Mouse (Mus musculus): Measurements from ENCODE around the gene Olfr464.
"Not testable (repeated sequence)": the region's sequence is repeated elsewhere in the genome, so short reads cannot be mapped to it uniquely, and the experiment has no call there.

Gene Olfr464

DNA sequence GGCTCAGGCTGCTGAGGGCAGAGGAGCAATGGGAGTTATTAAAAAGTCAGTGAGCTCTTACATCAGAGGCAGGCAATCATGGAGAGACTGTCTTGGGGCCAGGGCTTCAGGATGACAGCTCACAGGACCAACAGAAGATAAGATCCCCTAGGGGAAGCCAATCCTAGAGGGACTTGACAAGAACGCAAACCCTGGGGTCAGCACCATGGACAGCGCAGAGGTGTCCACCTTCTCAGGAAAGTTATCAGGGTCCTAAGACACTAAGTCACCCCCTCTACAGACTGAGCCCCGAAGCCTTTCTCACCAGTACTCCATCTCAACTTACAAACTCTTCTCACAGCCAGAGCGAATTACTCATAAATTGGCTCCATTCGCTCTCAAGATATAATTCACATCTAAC lies at the start of gene Olfr464:
Olfr464 (minus strand) TSS at position 2 of the 400 bp plus-strand sequence.
- in situ Hi-C loops (cut with MboI): no loop called here

DNA sequence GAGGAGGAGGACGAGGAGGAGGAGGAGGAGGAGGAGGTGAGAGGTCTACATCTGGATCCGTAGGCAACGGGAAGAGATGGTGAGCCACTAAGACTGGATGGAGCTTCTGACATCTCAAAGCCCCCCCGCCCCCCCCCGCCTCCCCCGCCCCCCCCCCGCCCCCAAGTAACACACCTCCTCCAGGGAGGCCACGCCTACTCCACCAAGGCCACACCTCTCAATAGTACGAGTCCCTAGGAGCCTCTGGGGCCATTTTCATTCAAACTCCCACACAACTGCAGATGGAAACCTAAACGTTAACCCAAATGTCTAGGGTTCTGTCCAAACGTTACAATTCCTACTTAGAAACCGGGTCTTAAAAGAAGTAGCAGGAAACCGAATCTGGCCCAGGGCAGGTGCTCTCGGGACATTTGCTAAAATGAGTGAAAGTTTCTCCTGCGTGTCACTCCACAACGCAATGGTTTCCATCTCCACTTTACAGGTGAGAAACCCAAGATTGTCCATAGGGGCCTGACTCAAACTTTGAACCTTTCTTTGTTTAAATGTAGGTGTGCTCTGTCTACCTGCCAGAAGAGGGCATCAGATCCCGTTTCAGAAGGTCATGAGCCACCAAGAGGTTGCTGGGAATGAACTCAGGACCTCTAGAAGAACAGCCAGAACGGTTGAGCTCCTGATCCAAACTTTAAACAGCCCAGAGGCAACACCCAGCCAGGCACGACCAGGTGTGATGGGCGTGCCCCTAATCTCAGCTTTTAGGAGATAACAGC lies 47.8 kb upstream of the Olfr464 start:
- in situ Hi-C loops (cut with MboI): no loop called here

DNA sequence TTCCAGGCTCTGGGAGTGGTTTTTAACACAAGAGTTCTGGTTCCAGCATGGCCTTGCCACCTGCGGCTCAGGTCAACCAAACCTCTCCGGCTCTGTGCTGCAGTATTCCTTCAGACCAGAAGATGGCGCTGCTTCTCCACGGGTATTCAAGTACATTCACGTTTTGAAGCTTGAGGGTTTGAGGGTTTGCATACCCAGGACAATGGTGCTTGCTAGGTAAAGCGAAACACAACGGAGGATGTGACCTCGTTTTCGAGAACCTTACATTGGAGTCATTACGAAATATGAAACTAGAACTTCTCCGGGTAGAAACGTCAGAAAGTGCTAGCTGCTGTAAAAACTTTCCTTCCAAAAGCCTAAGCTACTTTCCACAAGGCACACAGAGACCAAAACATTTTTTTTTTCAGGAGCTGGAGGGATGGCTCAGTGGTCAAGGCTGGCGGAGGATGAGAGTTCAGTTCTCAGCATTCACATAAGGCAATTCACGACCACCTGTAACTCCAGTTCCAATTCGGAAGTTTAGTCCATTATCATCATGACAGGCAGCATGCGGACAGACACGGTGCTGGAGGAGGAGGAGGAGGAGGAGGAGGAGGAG lies 47.0 kb upstream of the Olfr464 start:
- in situ Hi-C loops (cut with MboI): no loop called here

DNA sequence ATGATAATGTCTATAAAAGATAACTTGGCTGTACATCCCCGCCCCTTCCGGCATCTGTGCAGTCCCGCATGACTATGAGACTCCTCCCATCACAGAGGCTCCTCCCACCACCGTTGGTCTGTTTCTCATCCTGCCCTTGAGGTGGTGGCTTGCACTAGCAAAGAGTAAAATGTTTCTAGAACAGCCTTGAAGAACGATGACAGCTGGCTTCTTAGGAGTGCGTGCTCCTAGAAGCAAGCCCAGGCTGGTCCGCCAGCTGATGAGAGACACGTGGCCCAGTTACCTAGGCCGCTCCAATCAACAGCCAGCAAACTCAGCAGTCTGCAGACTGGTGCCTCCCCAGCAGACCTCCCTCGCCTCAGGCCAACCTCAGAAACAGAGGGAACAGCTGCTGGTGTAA lies 45.4 kb upstream of the Olfr464 start:
- in situ Hi-C loops (cut with MboI): no loop called here

DNA sequence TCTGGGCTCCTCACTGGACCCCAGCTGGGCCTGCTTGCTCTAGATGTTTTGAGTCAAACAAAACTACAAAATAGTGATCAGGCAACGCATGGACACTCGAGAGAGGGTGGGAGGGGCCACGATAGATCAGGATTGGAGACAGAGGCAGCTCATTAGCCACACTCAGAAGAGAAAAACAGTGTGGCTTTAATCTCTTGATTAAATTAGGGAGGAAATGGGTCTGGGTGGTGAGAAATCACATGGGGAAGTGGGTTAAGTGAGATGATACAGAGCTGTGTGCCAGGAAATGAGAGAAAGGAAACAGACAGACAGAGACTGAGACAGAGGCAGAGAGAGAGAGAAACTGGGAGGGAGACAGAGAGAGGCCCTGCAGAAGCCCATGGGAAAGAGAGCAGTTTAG lies 44.5 kb upstream of the Olfr464 start:
- in situ Hi-C loops (cut with MboI): no loop called here

DNA sequence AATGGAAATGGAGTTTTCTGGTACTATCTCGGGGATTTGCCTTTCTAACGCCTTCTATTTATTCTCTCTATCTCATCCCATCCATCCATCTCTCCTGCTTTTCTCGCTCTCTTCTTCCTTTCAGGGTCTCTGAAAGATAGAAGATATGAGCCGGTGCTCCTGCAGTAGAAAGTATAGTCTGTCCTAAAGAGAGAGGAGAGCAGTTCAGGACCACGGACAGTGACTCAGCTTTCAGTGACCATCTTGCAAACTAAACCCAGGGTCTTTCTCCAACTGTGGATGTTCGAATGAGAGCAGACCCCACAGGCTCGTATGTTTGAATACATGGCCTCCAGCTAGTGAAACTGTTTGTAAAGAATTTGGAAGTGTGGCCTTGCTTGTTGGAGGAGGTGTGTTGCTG lies 36.3 kb upstream of the Olfr464 start:
- in situ Hi-C loops (cut with MboI): no loop called here

DNA sequence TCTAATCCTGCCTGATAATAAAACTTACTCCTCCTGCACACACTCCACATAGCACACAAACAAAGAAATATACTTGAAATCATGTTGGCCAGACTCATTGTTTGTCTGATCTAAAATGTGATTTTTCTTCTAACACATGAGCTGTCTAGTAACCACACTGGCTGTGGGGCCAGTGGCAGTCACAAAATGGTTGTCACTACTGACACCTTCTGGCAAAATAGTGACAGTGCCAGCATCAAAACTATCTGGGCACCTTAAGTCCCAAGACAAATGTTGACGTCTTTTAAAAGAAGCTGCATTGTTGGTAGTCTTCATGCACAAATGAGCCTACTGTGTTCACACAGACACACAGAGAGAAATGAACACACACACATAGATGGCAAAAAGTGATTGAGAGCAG lies 34.4 kb upstream of the Olfr464 start:
- in situ Hi-C loops (cut with MboI): no loop called here

DNA sequence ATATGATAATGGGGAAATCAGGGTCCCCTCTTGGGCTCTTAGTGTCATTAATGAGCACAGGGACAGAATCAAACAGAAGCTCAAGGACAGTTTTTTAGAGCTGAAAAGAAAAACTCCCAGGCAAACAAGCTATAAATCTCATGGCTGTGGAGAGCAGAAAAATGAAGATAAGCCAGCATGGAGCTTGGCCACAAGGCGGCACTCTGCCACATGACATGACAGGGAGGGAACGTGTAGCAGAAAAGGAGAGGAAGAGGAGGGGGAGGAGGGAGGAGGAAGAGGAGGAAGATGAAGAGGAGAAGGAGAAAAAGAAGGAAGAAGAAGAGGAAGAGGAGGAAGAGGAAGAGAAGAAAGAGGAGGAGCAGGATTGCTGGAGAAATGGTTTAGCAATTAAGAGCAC lies 29.2 kb upstream of the Olfr464 start:
- in situ Hi-C loops (cut with MboI): no loop called here

DNA sequence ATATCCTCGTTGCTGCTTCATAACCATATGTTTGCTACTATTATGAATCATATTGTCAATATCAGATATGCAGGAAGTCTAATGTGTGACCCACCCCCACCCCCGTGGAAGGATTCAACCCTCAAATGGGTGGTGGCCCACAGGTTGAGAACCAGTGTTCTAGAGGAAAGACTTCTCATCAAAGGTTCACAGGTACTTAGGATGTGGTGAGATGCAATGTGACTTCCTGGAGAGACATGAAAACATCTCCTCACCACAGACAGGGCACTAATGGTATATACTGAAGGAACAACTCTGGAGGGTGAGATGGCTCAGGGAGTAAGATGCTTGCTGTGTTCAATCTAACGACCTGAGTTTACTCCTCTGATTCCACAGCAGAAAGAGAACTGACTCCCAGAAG lies 14.7 kb upstream of the Olfr464 start:
- in situ Hi-C loops (cut with MboI): no loop called here

DNA sequence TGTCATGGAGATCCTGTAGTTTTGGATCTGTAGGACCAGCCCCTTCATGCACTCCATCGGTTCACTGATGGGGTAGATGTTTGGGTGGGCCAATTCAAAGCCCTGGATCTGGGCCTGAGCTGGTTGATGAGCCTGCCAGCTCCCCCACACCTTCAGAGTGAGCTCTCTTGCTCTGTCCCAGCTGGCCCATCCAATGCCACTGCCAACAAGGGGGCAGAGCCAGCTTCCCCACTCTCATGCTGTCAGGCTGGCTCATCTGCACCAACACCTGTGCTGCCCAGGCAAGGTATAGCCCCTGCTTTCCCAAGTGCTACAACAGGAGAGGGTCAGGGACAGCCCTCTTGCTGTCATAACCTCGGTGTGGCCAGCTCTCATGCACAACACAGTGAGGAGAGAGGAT lies 13.0 kb upstream of the Olfr464 start:
- in situ Hi-C loops (cut with MboI): no loop called here

DNA sequence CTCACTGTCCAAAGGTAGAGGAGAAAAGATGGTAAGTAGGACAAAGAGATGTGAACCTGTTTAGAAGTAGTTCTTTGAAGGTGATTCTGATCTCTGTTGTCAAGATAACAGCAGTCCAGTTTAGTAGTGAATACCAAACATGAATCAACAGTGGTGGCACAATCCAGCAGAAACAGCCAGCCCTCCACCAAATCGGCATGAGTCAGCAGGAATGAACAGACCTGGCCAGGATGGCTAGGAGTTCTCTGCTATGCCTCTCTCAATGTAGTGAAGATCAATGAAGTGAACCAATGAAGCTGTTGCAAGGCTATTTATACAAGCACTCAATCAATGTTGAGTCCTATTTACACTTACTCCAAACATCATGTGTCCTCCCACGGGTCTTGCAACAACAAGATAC lies 9.6 kb upstream of the Olfr464 start:
- in situ Hi-C loops (cut with MboI): no loop called here

DNA sequence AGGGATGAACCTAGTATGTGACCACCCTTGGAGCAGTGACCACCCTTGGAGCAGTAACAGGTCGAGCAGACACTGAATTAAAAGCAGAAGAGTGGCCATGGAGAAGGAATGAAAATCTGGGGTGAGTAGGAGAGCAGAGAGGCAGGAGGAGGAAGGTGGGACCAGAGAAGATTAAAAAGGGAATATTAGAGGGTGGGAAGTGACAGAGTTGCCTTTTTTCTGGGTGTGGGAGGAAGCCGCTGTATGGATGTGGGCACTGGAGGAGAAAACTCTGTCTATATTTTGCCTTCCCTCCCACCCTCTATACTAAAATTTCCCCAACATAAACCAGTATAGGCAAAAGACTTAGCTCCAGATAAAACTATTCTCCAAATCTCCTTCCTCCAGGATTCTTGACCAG lies 466 bp downstream of the Olfr464 start:
- in situ Hi-C loops (cut with MboI): no loop called here

DNA sequence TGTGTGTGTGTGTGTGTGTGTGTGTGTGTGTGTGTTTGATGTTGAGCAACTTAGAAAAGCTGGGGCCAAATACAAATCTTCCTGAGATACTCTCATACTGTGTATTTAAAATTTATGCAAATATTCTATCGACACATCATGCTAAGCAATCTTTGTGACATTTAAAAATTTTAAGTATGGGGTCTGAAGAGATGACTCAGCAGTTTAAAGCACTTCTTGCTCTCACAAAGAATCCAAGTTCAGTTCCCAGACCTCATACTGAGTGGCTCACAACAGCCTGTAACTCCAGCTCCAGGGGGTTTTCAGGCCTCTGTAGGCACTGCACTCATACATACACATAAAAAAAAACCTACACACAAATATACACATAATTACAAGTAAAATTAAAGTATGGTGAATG lies 4.8 kb downstream of the Olfr464 start:
- in situ Hi-C loops (cut with MboI): no loop called here

DNA sequence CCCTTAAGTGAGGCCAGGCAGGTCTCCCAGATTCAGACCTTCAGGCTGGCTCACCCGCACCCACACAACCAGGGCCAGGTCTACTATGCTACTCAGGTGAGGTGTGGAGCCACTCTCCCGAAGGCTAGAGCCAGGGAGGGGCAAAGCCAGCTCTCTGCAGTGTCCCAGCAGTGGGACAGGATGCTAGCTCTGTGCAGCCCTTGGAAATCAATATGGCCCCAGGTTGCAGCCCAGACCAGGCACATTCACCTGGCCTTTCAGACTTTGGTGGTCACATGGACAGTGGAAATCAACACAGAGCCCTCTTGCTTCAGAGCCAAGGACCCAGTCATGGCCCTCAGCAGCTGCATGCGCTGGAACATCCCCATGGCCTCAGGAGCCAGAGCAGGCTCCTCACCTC lies 16.4 kb downstream of the Olfr464 start:
- in situ Hi-C loops (cut with MboI): no loop called here

DNA sequence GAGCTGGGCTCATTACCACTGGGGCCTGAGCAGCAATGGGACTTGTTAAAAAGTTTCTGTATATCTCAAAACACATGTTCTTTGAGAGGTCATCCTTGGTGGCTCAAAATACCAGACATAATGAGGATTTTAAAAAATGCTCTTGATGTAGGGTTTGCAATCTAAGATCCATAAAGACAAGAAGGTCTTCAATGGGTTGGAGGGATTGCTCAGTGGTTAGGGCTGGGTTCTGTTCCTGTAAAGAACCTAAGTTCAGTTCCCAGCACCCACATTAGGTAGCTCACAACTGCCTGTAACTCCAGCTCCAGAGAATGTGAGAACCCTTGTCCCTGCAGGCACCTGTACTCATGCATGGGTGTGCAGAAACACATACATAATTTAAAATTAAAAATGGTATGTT lies 23.5 kb downstream of the Olfr464 start, which contains the start of gene Olfr463:
Olfr463 (minus strand) TSS at position 101 of the 400 bp plus-strand sequence.
- in situ Hi-C loops (cut with MboI): no loop called here

DNA sequence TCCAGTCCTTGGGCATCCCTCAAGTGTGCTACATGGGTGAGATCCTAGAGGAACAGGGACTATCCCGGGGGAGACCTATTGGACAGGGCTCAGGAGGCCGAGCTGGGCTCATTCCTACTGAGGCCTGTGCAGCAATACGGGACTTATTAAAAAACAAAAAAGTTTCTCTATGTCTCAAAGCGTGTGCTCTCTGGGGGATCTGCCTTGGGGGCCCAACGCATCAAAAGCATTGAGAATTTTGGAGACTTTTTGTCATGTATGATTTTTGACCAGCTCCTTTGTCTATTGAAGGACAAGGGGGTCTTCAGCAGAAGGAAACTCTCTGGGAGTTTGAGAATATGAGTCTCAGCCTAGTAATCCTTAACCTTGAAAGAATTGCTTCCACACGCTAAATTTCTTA lies 28.6 kb downstream of the Olfr464 start, which contains the start of gene Olfr462:
Olfr462 (minus strand) TSS at position 101 of the 400 bp plus-strand sequence.
- in situ Hi-C loops (cut with MboI): no loop called here

DNA sequence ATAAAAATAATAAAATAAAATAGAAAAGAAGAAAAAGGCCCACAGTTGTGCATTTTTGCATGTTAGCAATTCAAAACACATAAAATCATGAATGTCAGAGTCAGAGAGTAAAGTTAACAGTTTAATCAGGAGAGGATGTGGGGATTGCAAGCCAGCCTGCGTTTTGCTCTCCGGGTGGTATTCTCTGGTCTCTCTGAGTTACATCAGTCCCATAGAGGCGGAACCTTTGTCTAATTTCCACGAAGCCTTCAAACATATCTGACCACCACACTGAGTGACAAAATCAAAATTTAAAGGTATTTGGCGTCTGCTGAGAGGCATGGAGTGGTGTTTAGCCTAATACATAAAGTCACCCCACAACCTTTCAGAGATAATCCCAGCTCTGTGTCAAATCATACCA lies 35.9 kb downstream of the Olfr464 start:
- in situ Hi-C loops (cut with MboI): no loop called here

DNA sequence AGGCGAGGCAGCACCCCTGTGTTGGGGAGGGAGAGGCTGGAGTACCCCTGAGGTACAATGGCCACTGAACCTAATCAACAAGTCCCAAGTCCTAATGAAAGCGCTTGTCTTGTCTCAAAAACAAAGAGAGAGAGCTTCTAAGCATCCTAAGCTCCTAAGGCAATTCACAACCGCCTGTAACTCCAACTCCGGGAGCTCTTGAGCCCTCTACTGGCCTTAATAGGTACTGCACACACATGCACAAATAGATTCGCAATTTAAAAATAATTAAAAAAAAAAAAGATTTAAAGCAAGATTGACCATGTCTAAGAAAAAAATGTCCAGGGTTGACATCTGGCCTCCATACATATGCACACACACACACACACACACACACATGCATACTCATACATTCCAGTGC lies 37.3 kb downstream of the Olfr464 start:
- in situ Hi-C loops (cut with MboI): no loop called here

DNA sequence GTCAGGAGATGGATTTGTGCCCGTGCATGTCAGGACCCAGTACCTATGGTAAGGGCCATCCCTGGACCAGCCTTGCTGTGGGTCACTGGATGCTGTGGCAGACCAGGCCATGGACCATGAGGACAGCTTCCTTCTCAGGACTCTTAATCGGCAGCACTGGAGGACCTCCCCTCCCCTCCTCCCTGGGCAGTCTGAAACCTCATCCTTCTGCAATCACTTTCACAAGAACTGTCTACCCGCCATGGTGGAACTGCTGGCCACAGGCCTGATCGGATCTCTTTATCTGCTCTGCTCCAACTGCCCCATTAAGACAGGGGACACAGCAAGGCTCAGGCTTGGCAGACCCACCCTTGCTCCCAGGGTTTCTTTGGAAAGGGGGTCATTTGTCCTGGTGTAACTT lies 39.1 kb downstream of the Olfr464 start:
- in situ Hi-C loops (cut with MboI): no loop called here

DNA sequence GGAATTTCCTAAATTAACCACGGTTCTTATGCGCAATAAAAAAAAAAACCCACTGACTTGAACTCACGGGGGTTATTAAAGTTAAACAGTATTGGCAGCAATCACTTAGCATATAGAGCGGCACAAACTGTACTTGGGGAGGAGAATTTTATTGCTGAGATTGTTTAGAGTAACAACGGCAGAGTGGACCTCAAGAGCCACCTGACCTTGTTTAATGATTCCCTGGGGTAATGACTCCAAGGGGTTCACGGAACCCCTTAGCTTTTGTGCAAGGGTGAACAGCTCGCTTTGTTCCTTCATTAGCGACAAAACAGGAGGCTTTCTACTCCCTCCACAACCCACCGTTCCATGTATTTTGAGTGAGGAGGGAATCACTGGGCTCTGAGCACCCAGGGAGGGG lies 40.9 kb downstream of the Olfr464 start:
- in situ Hi-C loops (cut with MboI): no loop called here

DNA sequence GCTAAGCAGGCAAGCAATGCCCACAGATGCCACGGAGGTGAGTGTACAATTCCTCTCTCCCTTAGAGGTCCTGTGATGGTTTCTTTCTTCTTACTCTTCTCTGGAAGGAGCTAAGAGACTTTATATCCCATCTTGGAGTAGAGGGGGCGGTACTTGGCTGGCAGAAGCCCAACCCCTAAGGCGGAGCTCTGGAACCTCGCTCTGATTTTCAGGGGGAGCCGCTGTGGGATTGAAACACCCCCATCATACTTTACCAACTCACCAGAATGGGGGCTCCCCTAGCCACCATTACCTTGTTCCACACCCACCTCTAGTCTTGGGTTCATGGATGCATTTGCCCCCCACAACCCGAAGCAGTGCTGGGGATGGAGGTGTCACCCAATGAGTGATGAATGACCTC lies 45.3 kb downstream of the Olfr464 start, which contains the start of gene Epx:
Epx (minus strand) TSS at position 101 of the 400 bp plus-strand sequence.
- in situ Hi-C loops (cut with MboI): no loop called here

DNA sequence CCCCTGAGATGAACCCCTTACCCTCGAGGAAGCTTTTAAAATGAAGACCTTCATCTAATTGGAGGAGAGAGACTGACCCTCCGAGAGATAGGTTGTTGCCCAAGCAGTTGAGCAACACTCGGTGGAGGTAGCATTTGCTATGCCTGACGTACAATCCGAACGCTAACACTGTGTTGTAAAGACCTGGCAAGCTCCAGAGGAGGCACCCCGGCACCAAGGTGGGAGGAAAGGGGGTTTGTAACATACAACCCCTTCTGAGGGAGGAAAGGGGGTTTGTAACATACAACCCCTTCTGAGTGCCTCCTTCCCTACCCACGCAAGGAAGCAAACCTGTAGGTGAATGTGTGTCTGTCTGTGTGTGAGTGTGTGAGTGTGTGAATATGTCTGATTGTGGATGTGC lies 49.0 kb downstream of the Olfr464 start:
- in situ Hi-C loops (cut with MboI): no loop called here

DNA sequence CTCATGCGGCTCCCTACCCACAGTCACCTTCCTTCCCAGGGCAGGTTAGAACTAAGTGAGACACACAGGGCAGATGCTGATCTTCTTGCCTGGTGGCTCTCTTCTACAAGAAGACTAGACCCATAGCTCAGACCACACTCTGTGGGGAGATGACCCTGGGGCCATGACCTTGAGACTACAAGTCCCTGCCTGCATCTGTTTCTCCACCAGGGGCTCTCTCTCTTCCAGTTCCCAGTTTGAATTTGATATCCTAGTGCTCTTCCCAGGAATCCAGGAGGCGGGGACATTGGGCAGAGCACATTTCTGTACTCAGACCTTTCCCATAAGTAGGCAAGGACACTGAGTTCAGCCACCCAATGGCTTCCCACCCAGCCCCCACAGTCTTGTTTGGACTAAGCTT lies 50.7 kb downstream of the Olfr464 start:
- in situ Hi-C loops (cut with MboI): no loop called here

DNA sequence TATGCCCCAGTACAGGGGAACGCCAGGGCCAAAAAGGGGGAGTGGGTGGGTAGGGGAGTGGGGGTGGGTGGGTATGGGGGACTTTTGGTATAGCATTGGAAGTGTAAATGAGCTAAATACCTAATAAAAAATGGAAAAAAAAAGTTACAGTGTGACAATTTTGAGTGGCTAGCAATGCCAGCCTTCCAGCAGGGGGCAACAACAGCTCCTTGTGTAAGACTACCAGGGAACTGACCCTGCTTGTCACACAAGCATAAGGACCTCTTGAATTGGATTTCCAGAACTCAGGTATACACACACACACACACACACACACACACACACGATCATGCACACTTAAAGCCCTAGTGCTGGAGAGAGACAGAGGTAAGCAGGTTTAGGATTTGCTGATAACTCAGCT lies 53.9 kb downstream of the Olfr464 start:
- in situ Hi-C loops (cut with MboI): not testable (repeated sequence)
